Mouse (Mus musculus) urinary bladder, postnatal 14 days (tissue): ENCODE results near the gene Insc.
A peak's percentile ranks its signal among the peaks of the same experiment; 100 is the strongest.

Source experiments
- DNase-seq: peaks from one replicate; pipeline ENCODE4 v3.0.0; 2021; ENCODE audit warnings: low spot score

Gene Insc

DNA sequence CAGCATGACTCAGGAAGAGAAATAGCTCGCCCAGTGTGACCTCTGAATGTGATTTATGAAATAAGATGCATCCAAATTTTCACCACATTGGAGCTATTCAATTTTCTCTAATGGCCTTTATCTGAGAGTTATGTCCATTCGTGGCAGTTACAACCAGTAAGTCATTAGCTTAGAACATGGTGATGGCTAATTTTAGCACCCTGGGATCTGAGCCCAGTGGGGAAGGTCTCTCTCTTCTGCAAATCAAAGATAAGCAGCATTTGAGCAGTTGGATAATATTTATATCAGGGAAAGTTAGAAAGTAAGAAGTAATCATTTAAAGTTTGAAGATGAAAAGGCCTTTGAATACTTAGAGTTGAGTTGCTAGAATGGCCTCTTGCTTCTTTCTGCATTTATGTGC, 19.2 kb downstream of the Insc start:
- DNase-seq: no peak

DNA sequence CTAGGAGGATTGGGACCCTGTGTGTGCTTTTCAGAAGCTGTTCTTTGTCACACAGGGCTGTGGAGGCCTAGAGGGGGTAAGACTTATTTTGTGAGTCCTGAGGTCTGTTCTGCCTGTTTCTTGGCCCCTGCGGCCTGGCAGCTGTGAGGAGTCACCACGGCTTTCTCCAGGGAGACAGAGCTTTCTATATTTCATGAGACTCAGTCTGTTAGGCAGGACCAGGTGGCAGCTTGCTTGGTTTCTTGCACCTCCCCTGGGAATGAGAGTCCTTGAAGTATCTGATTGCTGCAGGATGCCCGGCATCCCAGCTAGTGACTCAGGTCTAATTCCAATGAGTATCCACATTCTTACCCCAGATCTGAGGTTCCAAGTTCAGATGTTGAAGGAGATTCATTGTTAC, 21.8 kb downstream of the Insc start:
- no peak for DNase-seq

DNA sequence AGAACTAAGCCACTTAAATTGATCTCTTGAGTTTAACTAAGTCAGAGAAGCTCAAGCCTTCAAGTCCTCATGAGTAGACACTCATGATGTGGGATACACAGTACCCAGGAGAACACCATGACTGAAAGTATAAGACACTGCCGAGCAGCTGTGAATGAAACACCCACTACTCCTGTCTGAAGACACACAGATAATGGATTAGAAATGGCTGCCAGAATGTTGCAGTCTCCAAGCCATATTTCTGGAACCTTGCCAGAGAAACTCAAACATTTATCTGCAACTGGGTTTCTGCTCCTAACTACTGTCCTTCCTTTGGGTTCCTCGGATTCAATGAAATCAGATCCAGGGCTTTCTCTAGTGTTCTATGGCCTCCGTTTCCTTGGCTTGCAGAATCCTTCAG, 23.0 kb downstream of the Insc start:
- no peak for DNase-seq

- DNase-seq: no peak
These were observed 25.0 kb downstream of the Insc start for GRCm38 (mm10) chr7:114768516-114768915.

DNA sequence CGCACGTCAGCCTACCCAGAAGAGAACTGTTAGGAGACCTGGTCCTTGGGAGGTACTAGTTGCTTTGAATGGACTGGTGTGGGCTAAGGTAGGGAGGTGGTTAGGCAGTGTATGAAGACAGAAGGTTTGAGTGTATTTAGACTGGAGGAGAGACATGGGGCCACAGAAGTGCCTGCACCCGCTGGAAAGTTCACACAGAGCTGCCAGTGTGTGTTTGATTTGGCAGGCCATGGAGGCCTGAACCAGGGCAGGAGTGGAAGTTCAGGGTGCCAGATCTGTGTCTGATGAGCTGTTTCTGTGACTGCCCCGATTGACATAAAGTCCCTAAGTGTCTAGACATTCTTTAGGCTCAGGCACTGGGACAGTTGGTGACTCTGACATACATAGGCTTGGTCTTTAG, 25.5 kb downstream of the Insc start:
- DNase-seq: no peak

GRCm38 (mm10) chr7:114770586-114770985, 27.1 kb downstream of the Insc start:
- DNase-seq: no peak

- no peak for DNase-seq
These were observed 28.3 kb downstream of the Insc start for GRCm38 (mm10) chr7:114771801-114772200.

GRCm38 (mm10) chr7:114773781-114774180, 30.3 kb downstream of the Insc start:
- DNase-seq: no peak

DNA sequence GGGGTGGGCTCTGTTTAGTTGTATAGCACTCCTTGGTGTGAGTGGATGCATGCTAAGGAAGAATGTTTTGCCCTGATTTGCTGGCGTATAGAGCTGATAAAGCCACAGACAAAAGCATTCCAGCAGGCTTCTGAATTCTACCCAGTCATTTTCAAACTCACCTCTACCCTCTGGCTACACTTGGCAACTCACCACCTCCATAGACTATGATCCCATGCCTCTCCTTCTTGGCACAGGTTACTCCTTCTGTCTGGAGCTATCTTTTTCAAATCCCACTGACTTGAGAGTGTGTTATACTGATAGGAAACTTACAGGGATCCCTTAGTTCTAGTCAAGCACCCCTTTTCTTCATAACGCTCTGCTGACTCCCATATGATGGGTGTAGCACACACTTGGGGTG, 32.4 kb downstream of the Insc start:
- DNase-seq: no peak

DNA sequence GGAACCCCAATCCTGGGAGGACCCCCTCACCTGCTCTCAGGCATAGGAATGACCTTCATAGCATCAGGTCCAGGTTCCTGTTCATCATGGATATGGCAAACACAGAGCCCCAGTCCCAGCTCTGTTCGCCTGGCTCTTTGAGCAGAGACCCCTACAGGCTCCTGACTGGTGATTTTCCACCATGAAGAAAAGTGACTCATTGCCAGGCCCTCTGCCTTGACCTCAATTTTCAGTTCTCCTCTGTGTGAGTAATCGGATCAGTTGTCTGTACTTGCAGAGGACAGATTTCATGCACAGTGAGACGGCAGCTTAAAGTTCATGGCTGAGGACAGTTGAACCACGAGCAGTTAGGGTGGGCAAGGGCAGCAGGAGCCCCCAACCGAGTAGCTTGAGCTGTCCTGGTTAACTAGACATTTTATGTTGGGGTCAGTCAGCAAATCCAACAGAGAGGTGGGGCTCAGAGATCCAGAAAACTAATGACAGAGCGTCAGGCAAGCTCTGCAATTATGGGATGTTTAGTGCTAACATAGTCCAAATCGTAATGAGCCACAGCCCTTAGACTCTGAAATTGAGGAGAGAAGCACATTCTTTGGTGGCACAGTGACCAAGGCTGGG, 34.8 kb downstream of the Insc start:
- peak; percentile 7 for DNase-seq

DNA sequence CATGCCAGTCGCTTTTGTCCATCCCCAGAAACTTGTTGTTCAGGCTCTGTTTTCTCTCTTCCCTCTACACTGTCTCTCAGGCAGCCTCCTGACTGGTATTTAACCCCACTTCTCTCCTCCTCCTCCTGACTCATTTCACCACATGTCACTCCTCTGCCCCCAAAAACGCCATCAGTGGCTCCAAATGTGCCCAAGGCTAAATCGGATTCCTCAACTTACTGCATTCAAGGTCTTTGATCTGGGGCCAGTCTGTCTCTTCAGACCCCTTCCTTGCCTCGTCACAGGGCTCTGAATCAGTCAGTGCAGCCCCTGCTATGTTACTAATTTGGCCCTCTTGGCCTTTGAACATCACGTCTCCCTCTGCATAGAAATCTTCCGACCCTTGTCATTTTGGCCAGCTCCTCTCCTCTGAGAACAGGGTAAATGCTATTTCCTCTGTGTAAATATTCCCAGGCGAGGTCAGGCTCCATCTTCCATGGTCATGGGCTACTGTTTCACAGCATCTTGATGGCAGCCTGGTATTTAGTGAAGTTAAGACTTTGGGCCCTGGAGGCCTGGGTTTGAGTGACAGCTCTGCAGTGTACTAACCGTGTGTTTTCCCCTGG, 35.7 kb downstream of the Insc start:
- no peak for DNase-seq

- no peak for DNase-seq
These were observed 39.8 kb downstream of the Insc start for GRCm38 (mm10) chr7:114783291-114783690.

DNA sequence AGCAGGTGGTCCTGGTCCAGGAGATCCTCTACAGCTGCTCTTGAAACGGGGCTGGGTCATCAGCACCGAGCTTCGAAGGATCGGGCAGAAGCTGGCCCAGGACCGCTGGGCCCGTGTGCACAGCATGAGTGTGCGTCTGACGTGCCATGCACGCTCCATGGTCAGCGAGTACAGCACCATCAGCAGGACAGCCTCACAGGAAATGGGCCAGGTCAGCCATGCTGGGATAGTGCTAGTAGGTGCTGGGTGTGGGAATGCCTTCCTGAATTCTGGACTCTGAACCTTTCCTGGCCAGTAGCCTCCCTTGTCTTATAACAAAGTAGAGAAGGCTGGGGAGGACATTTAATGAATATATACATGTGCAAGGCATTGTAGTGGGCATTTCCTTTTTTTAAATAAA, 47.6 kb downstream of the Insc start:
- DNase-seq: no peak

DNA sequence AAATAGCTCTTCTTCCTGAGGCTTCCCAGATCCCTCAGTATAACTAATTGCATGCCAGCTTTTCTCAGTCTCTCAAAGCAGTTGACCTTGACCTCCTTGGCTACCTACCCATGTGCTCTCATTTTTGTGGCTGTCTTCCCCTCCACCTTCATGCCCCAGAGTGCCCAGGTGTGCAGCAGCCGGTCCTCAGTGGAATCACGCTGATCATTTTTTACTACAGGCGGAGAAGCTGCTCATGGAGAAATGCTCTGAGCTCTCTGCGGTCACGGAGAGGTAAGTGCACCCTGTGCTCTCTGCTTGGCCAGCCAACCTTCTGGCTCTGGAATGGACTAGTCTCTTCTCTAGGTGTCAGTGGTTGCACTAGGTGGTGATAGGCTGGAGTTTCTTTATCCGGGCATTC, 48.5 kb downstream of the Insc start:
- DNase-seq: no peak

GRCm38 (mm10) chr7:114794400-114794799, 50.9 kb downstream of the Insc start:
- DNase-seq: no peak

DNA sequence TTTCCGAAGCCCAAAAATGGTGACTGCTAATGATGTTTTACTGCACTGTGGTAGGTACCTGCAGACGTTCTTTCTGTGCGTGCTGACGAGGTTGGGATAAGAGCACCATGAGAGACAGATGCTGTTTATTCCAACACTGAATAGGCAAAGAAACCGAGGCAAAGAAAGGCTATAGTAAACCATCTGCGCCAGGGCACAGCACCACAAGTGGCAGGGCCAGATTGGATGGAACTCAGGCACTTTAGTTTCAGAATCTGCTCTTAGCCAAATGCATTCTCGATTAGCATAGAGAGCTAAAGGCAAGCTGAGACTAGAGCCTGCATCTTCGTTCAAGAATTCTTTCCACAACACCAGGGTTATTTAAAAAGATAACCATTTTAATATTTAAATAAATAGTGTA, 59.1 kb downstream of the Insc start:
- no peak for DNase-seq

DNA sequence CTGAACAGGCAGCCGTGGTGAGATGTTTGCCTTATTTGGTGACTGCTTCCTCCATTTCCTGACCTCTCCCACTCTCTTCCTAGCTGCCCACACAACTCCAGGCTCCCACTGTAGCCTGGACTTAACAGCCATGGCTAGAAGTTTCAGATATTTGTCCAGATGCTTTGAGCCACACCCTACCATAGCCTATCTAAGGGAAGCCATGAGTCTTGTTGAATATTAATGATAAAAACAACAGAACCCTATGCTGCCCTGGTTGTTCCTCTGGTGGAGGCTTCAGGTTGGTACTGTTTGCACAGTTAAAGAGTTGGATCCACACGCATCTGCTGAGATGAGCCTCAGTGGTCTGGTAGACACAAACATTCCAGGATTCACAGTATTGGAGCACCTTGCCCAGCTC, 61.8 kb downstream of the Insc start:
- no peak for DNase-seq

- DNase-seq: no peak
These were observed 63.8 kb downstream of the Insc start for GRCm38 (mm10) chr7:114807343-114807742.

DNA sequence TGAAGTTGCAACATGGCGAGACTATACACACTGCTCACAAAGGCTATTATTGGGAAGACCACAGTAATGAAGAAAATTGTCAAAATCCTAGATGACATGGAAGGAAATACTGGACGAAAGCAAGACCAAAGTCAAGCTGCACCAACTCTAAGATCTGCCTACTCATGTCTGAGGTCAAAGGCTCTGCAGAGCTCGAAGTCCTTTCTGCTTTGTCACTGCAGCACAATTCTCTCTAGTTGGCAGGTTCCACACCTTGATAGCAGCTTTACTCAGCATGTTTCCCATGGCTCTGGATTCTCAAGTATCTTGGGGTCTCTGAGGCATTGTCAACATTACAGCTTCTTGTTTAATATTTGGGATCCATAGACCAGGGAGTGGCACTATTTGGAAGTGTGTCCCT, 64.8 kb downstream of the Insc start:
- DNase-seq: no peak

- peak; percentile 86 for DNase-seq
These were observed 73.9 kb downstream of the Insc start for GRCm38 (mm10) chr7:114817291-114817806.

- no peak for DNase-seq
These were observed 74.4 kb downstream of the Insc start for GRCm38 (mm10) chr7:114817879-114818278.

- no peak for DNase-seq
These were observed 74.9 kb downstream of the Insc start for GRCm38 (mm10) chr7:114818351-114818750.

DNA sequence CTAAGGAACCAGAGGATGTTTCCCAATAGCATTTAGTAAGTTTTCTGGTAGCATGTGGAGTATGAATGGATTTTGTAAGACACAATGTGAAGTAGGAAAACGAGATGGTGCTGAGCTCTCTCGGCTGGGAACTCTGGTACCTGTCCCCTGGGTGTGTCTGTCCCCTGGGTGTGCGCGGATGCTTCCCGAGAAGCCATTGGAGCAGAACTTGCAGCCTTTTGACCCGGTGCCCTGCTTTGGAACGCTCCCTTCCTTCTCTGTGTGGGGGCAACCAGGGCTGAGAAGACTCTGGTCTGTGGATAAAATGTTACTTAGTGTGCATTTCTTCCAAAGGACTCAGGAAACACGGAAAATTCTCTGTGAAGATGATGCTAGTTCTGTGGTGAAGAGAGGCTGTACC, 75.3 kb downstream of the Insc start:
- no peak for DNase-seq

DNA sequence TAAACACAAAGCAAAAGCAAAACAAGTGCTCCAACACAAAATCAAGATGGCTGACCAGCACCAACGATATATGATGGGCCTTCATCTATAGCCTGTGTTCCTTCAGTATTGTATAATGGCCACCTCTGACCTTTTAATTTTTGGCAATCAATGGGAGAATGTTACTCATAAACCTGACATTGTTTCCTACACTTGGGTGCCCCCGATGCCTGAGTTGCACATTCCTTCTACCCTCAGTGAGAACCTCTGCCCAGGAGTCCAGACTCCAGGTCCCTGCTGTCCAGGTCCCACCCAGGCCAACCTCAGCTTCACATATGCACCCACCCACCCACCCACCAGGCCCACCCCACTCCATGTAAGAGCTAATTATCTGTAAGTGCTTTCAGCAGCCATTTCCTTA, 79.2 kb downstream of the Insc start:
- DNase-seq: no peak
